ENCODE assay signal across 8 mouse cellular contexts in the genomic region with DNA sequence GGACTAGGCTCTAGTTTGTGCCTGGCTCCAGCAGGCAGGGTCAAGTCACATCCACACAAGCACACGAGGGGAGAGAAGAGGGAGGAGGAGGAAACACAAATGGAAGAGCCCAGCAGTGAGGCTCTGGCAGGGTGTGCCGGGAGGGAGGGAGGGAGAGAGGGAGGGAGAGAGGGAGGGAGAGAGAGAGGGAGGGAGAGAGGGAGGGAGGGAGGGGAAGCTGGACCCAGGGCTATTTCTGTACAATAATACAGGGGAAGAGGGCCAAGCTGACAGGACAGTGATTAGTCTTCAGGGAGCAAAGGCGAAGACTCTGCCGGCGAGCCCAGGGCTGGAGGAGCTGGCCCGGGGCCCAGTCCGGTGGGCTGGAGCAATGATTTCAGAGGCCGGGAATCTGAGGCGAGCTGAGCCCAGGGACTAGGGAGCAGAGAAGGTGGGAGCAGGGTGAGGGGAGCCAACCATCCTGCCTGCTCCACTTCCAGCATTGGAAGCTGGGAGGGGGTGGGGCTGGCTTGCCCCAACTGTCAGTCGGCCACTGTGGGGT.
DNase-seq lines count a peak whose midpoint lies in the region; ATAC-seq and TF ChIP-seq lines count a peak whose summit lies in the region.
"Had no signal": no experiment of that assay in that cellular context is flagged by ENCODE, and none has a peak within 500 bp of the region (broad histone marks: within the 10 kb centered on the region; RNA-seq: fewer than 3 reads in every experiment).

No protein-coding gene starts in this region.

- H3K4me1 ChIP-seq in forebrain, embryonic 12.5 days, result peaks cover 21% of the 10 kb centered on the region
- H3K4me1 ChIP-seq in hindbrain, embryonic 12.5 days, result peaks cover 6% of the 10 kb centered on the region
- H3K4me1 ChIP-seq in limb, embryonic 14.5 days (ENCODE audit: control insufficient read depth, insufficient read depth, low read length), result peaks cover 4% of the 10 kb centered on the region; the same call in 1 of the 2 replicates
- H3K4me1 ChIP-seq in neural tube, embryonic 13.5 days (replicated peaks), result peaks cover 4% of the 10 kb centered on the region; the same call in 1 of the 2 replicates

- no peaks in the 10 kb centered on the region for H3K9me3 ChIP-seq in forebrain, embryonic 12.5 days
- H3K9me3 ChIP-seq in hindbrain, embryonic 12.5 days (replicated peaks), result no peaks in the 10 kb centered on the region
- H3K9me3 ChIP-seq in limb, embryonic 14.5 days (ENCODE audit: control insufficient read depth, low read length), result no peaks in the 10 kb centered on the region
- no peaks in the 10 kb centered on the region for H3K9me3 ChIP-seq in neural tube, embryonic 13.5 days

- H3K4me2 ChIP-seq in forebrain, embryonic 12.5 days, result no peak overlapping the region
- no peak overlapping the region for H3K4me2 ChIP-seq in hindbrain, embryonic 12.5 days (replicated peaks)
- H3K4me2 ChIP-seq in limb, embryonic 14.5 days (replicated peaks; ENCODE audit: low read depth, low read length, severe bottlenecking), result no peak overlapping the region
- 0 out of 2 replicates have a peak overlapping the region, but pooled peaks have one; percentile 4 for H3K4me2 ChIP-seq in neural tube, embryonic 13.5 days

- ATAC-seq in forebrain, embryonic 12.5 days (ENCODE audit: low FRiP score), result peak; percentile 73
- ATAC-seq in hindbrain, embryonic 12.5 days (ENCODE audit: low FRiP score), result peak; percentile 84
- peak; percentile 80 for ATAC-seq in limb, embryonic 14.5 days (ENCODE audit: low FRiP score, low read depth)
- ATAC-seq in neural tube, embryonic 13.5 days (ENCODE audit: low read depth), result peak; percentile 79

- no peak for TF ChIP-seq POLR2A in limb, embryonic 14.5 days (IDR thresholded peaks at IDR 0.05; ENCODE audit: borderline replicate concordance, extremely low read depth, insufficient read depth, insufficient read length)

- 33% methylated on average over 8 of the region's 10 CpGs for WGBS in forebrain, embryonic 12.5 days
- 42% methylated on average over 9 of the region's 10 CpGs for WGBS in hindbrain, embryonic 12.5 days
- 28% methylated on average over 7 of the region's 10 CpGs for WGBS in limb, embryonic 14.5 days
- WGBS in neural tube, embryonic 13.5 days, result 26% methylated on average over 9 of the region's 10 CpGs

- no peak overlapping the region for H3K9ac ChIP-seq in forebrain, embryonic 12.5 days
- H3K9ac ChIP-seq in hindbrain, embryonic 12.5 days, result no peak overlapping the region
- no peak overlapping the region for H3K9ac ChIP-seq in limb, embryonic 14.5 days (ENCODE audit: low read depth, low read length, severe bottlenecking)
- no peak overlapping the region for H3K9ac ChIP-seq in neural tube, embryonic 13.5 days

- DNase-seq in embryo, embryonic 11 days, result peak; percentile 28
- peak; percentile 47 for DNase-seq in limb, embryonic 14.5 days (ENCODE audit: low spot score)
- no peak for DNase-seq in right cerebral cortex, postnatal 25 days
- DNase-seq in thymus, postnatal 36 days, result no peak

- H3K4me3 ChIP-seq in forebrain, embryonic 12.5 days (replicated peaks), result no peak overlapping the region
- no peak overlapping the region for H3K4me3 ChIP-seq in hindbrain, embryonic 12.5 days
- H3K4me3 ChIP-seq in limb, embryonic 14.5 days (replicated peaks; ENCODE audit: low read length), result no peak overlapping the region
- H3K4me3 ChIP-seq in neural tube, embryonic 13.5 days, result no peak overlapping the region

- H3K36me3 ChIP-seq in forebrain, embryonic 12.5 days (replicated peaks), result no peaks in the 10 kb centered on the region
- no peaks in the 10 kb centered on the region for H3K36me3 ChIP-seq in hindbrain, embryonic 12.5 days
- no peaks in the 10 kb centered on the region for H3K36me3 ChIP-seq in limb, embryonic 14.5 days (ENCODE audit: control insufficient read depth, insufficient read depth, low read length)
- H3K36me3 ChIP-seq in neural tube, embryonic 13.5 days, result no peaks in the 10 kb centered on the region

- H3K27me3 ChIP-seq in forebrain, embryonic 12.5 days, result peaks cover 91% of the 10 kb centered on the region
- H3K27me3 ChIP-seq in hindbrain, embryonic 12.5 days, result peaks cover 90% of the 10 kb centered on the region
- H3K27me3 ChIP-seq in limb, embryonic 14.5 days (ENCODE audit: control insufficient read depth, insufficient read depth, low read length), result 0 out of 2 replicates have a peak, but pooled peaks cover 4% of the 10 kb centered on the region
- peaks cover 95% of the 10 kb centered on the region for H3K27me3 ChIP-seq in neural tube, embryonic 13.5 days

- peak overlapping the region; percentile 74; the same call in 1 of the 2 replicates for H3K27ac ChIP-seq in forebrain, embryonic 12.5 days
- H3K27ac ChIP-seq in hindbrain, embryonic 12.5 days, result peak overlapping the region; percentile 17; the same call in 1 of the 2 replicates
- H3K27ac ChIP-seq in limb, embryonic 14.5 days (replicated peaks; ENCODE audit: low read depth, low read length), result 0 out of 2 replicates have a peak overlapping the region, but pooled peaks have one; percentile 46
- H3K27ac ChIP-seq in neural tube, embryonic 13.5 days (replicated peaks), result peak overlapping the region; percentile 49
- H3K27ac ChIP-seq: macrophage had no signal

Comparison
In these comparisons a context has a peak if more than half of its experiments do, and no peak if none do; other contexts are left out.
1. DNase-seq: peak in embryo, embryonic 11 days (single experiment) and limb, embryonic 14.5 days (single experiment); none in right cerebral cortex, postnatal 25 days (single experiment) and thymus, postnatal 36 days (0 of 2).
2. H3K27ac ChIP-seq: peak in every context shown above with its lines; median percentile 74 in forebrain, embryonic 12.5 days; 49 in neural tube, embryonic 13.5 days; 46 in limb, embryonic 14.5 days; 17 in hindbrain, embryonic 12.5 days.
3. Peak in every context shown above with its lines, with median percentiles within 50 percentile points of each other: ATAC-seq.